Mouse (Mus musculus) CD4-positive, CD25-positive, alpha-beta regulatory T cell, adult 4 months (primary cell): ENCODE measurements around the gene Dennd2d. TPM values are rescaled to one million over a fixed set of nuclear protein-coding genes. Genes with fewer than 3 reads are reported as not detected.
A peak's percentile ranks its signal among the peaks of the same experiment; 100 is the strongest.

Experiments used
- ATAC-seq: one replicate; pipeline ENCODE4 v1.8.0; 2017
- polyA plus RNA-seq, 2 experiments: library from polyadenylated mRNA; unstranded; fragments of 100-300 nt; shearing (Covaris generic); gene quantifications; one replicate each; pipeline ENCODE4 v1.2.1; 2017

Gene Dennd2d
- polyA plus RNA-seq, result 100 to 1,000 TPM; 189 to 222 TPM

DNA sequence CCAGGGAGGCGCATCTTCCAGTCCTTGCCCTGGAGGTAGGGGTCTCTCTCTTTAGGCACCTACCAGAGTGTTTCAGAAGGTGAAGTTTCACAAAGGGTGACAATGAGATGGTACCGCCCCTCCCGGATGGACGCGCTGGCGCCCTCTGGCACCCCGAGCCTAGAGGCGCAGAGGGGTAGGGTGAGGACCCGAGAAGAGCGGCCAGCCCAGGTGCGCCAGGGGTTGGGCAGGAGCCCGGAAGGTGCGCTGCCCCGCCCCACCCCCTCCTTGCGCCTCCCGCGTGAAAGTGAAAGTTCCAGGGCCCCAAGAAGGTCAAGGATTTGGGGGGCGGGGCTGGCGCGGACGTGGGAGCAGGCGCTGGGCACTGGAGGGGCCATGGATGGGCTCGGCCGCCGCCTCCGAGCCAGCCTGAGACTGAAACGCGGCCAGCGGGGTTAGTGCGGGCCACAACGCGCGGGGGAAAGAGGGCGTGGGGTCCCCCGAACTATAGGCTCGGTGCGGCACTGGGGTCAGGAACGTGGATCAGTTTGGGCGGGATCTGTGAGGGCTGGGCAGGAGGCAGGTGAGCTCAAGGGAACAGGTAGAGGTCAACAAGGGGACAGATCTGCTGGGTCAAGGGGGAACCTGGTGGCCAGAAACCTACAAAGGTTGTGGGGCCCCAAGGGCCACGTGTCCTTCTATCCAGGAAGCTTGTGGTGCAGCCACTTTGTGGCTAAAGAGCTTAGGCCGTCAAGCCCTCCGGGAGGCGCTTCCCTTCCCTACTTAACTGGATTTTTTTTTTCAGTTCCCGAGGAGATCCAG is at the start of gene Dennd2d:
Gene Dennd2d (plus strand): TSS at position 125 of the 801 bp plus-strand sequence.
- peak; percentile 24 for ATAC-seq

DNA sequence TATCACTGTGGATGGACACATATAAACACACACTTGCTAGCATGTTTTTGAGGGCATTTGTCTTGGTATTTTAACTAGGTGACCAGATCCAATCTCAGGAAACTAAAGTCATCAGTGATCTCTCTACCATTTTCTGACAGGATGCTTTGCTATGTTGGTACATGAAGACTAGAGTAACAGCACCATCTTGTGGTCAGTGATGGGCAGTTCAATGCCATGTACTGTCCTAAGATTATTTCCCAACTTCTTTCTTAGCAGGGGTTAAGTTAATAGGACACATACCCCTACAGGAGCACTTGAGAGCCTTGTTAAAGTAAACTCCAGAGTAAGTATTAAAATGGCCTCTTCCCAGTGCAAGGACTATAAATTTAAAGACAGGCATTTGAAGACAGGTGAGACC is 33.6 kb upstream of the Dennd2d start:
- peak; percentile 53 for ATAC-seq

DNA sequence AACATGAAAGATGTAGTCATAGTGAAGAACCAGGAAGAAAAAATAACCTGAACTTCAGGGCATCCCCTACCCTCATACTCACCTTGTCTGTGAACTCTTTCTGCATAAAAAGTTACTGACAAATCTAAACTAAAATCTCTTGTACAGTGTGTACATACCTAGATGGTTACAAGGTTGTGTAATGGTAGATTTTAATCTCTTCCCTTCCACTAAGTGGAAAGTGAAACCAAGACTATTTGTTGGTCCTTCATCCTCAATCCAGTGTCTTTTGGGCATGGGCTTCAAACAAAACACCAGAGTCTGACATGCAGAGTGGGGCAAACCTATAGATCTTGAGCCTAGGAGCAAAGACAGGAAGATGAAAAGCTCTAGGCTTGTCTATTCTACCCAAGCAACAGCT is 33.2 kb upstream of the Dennd2d start:
- peak; percentile 49 for ATAC-seq

- ATAC-seq, result peak; percentile 90
These were observed 32.6 kb upstream of the Dennd2d start for GRCm38 (mm10) chr3:106449567-106449966.

GRCm38 (mm10) chr3:106452616-106453015 is 29.6 kb upstream of the Dennd2d start:
- ATAC-seq, result no peak

DNA sequence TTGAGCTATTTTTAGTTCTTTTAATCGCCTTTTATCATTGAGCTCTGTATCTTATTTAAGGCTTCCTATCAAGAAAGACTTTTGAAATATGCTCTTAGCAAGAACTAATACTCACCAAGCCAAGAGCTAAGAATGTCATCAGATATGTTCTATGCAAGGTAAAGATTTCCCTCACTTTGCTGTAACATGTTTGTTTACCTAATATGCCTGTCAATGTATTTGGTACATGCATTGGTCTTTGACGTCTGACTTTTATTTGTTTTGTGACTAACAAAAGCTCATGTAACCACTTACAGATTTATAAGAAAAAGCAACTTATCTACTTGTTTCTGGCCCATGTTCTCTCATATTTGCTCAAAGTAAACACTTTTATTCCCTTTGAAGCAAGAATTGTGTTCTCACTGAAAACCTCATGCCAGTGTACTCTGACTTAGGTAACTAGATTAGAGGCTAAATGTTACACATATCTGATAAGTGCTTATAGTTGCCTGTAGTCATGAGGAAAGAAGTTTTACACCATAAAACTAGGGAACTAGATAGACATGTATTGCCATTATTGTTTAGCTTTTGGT is 24.8 kb upstream of the Dennd2d start:
- no peak for ATAC-seq

GRCm38 (mm10) chr3:106462059-106462470 is 20.1 kb upstream of the Dennd2d start:
- peak; percentile 69 for ATAC-seq

GRCm38 (mm10) chr3:106462493-106462892 is 19.7 kb upstream of the Dennd2d start:
- peak; percentile 72 for ATAC-seq

DNA sequence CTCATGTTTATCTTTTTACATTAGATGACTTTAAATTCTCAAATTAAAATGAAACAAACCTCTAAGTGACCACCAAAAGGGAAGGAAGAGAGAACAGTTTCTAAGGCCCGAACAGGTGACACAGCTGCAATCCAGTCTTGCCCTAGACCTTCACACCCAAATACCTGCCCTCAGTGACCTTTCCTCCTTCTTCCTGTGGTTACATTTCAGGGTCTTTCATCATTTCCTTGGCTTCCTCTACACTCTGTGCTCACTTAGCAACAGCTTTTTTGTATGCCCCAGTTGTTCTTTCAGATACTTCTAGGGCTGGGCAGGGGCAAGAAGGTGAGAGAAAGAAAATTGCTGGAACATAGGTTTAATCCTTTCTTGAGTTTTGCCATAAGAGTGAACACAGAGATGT is 17.5 kb upstream of the Dennd2d start:
- ATAC-seq, result peak; percentile 27

GRCm38 (mm10) chr3:106474210-106474609 is 8.0 kb upstream of the Dennd2d start:
- ATAC-seq, result no peak

- no peak for ATAC-seq
These were observed 5.3 kb upstream of the Dennd2d start for GRCm38 (mm10) chr3:106476863-106477262.

- ATAC-seq, result peak; percentile 4
These were observed 1.1 kb downstream of the Dennd2d start for GRCm38 (mm10) chr3:106483297-106483696.

- ATAC-seq, result peak; percentile 68
These were observed 1.7 kb downstream of the Dennd2d start for GRCm38 (mm10) chr3:106483796-106484405.

DNA sequence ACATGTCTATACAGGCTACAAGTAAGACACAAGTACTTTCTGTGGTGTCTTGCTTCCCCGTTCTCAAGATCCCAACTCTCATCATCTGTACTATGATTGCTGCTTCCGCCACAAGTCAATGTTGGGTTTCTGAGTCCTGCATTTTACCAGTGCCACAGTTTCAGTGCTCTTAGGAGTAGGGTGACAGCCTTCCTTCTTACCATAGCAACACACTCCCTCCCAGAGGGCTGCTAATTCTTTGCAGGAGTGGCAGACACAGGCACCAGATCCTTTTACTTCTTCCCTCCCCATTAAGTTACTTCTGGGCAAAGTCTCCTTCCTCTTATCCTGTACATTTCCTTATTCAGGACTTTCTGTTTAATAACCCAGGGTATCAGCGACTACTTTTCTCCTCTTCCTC is 2.7 kb downstream of the Dennd2d start:
- no peak for ATAC-seq

- peak; percentile 76 for ATAC-seq
These were observed 3.6 kb downstream of the Dennd2d start for GRCm38 (mm10) chr3:106485810-106486209.

GRCm38 (mm10) chr3:106487551-106487950 is 5.3 kb downstream of the Dennd2d start:
- no peak for ATAC-seq

DNA sequence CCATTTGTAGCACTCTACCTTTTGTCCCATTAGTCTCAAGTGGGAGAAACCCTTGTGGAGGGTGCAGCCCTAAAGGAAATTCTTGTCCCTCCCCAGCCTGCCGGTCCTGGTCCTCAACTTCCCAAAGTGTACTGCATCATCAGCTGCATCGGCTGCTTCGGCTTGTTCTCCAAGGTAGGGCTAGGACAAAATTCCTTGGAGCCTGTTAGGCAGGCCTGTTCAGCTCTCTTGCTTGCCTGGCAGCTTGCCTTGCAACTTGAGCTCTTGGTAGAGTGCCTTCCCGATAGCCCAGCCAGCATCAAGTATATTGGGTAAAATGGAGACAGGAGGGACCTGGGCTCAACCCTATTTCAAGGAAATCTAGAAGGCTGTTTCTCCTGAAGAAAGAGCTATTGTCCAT is 8.0 kb downstream of the Dennd2d start:
- no peak for ATAC-seq

- ATAC-seq, result peak; percentile 38
These were observed 10.5 kb downstream of the Dennd2d start for GRCm38 (mm10) chr3:106492723-106493122.

DNA sequence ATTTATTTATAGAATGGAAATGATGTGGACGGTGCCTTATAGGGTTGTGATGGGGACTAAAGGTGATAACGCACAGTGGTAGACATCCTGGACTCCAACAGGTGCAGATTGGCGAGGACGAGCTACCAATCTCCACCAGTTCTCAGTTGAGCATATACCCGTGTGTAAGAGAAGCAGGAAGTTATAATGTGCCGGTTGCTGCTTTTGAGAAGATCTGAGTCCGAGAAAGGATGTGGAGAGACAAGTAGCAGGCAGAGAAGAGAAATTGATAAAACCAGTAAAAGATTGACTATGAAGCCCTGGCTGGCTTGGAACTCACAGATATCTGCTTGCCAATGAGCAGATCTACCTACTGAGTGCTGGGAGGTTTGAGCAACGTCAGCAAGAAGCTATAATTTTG is 11.0 kb downstream of the Dennd2d start:
- peak; percentile 70 for ATAC-seq

DNA sequence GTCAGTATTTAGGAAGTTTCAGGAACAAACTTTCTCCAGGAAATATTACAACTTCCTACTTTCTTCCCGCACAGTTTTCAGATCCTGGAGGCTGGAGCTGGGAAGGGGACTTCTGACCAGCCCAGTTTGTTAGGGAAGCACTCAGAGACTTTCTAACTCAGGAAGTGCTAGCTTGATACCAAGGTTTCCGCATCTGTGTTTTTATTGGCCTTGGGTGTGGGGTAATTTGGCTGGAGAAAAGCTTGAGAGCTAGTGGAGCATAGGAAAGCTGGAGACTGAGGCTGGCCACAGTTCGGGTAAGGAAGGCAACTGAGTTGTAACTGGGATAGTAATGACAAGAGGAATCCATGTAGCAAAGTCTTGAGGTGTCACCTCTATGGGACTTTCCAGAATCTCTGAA is 11.7 kb downstream of the Dennd2d start:
- no peak for ATAC-seq

GRCm38 (mm10) chr3:106494417-106494950 is 12.3 kb downstream of the Dennd2d start:
- no peak for ATAC-seq

GRCm38 (mm10) chr3:106495346-106496044 is 13.3 kb downstream of the Dennd2d start:
- no peak for ATAC-seq
